Mouse (Mus musculus): ENCODE data around the gene Vezt.

GRCm38 (mm10) chr10:93890565-93890964, 145.1 kb downstream of the Vezt start:
- no peak for TF ChIP-seq ZC3H11A (IDR thresholded peaks at IDR 0.05; ENCODE audit: borderline replicate concordance, low read depth, low read length)
- TF ChIP-seq HCFC1 (IDR thresholded peaks at IDR 0.05; ENCODE audit: borderline replicate concordance, insufficient read depth, low read length): no peak
- no peak for TF ChIP-seq ZNF384 (IDR thresholded peaks at IDR 0.05; ENCODE audit: low read depth, low read length)
- TF ChIP-seq CHD2 (IDR thresholded peaks at IDR 0.05; ENCODE audit: low read depth, low read length): no peak
- TF ChIP-seq MAFK (IDR thresholded peaks at IDR 0.05; ENCODE audit: insufficient read depth, low read depth, low read length): no peak
